32 mouse cellular contexts compared by ENCODE assay signal in genomic region chr8:43182281-43182680, GRCm38 (mm10). TPM values are rescaled to one million over a fixed set of nuclear protein-coding genes. Genes with fewer than 3 reads are reported as not detected.
"Had no signal": no experiment of that assay in that cellular context is flagged by ENCODE, and none has a peak within 500 bp of the region (broad histone marks: within the 10 kb centered on the region; RNA-seq: fewer than 3 reads in every experiment).

No protein-coding gene starts in this region.

- H3K4me1 ChIP-seq: limb, embryonic 10.5 days; limb, embryonic 13.5 days; liver, embryonic 12.5 days; liver, embryonic 15.5 days; midbrain, embryonic 15.5 days; neural tube, embryonic 13.5 days had no signal

- H3K27ac ChIP-seq: limb, embryonic 10.5 days; limb, embryonic 13.5 days; liver, embryonic 12.5 days; liver, embryonic 15.5 days; midbrain, embryonic 15.5 days; neural tube, embryonic 13.5 days had no signal

- ATAC-seq: liver, embryonic 12.5 days; midbrain, embryonic 15.5 days had no signal

- H3K4me2 ChIP-seq: limb, embryonic 13.5 days; liver, embryonic 12.5 days; liver, embryonic 15.5 days; midbrain, embryonic 11.5 days; midbrain, embryonic 15.5 days; neural tube, embryonic 13.5 days had no signal

- H3K9ac ChIP-seq: limb, embryonic 13.5 days; liver, embryonic 12.5 days; liver, embryonic 15.5 days; midbrain, embryonic 15.5 days; neural tube, embryonic 13.5 days had no signal

- H3K4me3 ChIP-seq: limb, embryonic 10.5 days; limb, embryonic 13.5 days; liver, embryonic 12.5 days; liver, embryonic 15.5 days; midbrain, embryonic 15.5 days; myocyte; neural tube, embryonic 13.5 days had no signal

- H3K27me3 ChIP-seq: limb, embryonic 13.5 days; liver, embryonic 12.5 days; liver, embryonic 15.5 days; midbrain, embryonic 15.5 days; neural tube, embryonic 13.5 days had no signal

- H3K9me3 ChIP-seq: limb, embryonic 10.5 days; limb, embryonic 13.5 days; liver, embryonic 12.5 days; liver, embryonic 15.5 days; midbrain, embryonic 15.5 days; neural tube, embryonic 13.5 days had no signal

- DNase-seq: kidney, adult 9 months; kidney, postnatal 14 days; kidney, postnatal 4 days; layer of hippocampus, adult 9-11 months; liver; lung, adult 2 months; lung, postnatal 14 days; lung, postnatal 4 days; thymus, adult 18-20 months; thymus, postnatal 36 days had no signal

- H3K36me3 ChIP-seq: limb, embryonic 10.5 days; limb, embryonic 13.5 days; liver, embryonic 12.5 days; liver, embryonic 15.5 days; midbrain, embryonic 15.5 days; neural tube, embryonic 13.5 days had no signal

RNA-seq across cellular contexts. Expression of gene Triml2, which starts 1.9 kb away (rescaled TPM):
- total RNA-seq: layer of hippocampus, adult 18-20 months; layer of hippocampus, postnatal 25 days; left cerebral cortex, adult 18-20 months; left cerebral cortex, postnatal 25 days; megakaryocyte progenitor cell, adult 5-6 weeks; megakaryocyte-erythroid progenitor cell, adult 5-6 weeks; monocyte, adult 5-6 weeks; neutrophil, adult 5-6 weeks had no signal
- polyA plus RNA-seq: kidney, embryonic 16.5 days; limb, embryonic 10.5 days; limb, embryonic 13.5 days; liver, embryonic 12.5 days; liver, embryonic 15.5 days; lung, adult 2 months; lung, embryonic 16.5 days; midbrain, embryonic 11.5 days; midbrain, embryonic 15.5 days; myocyte; neural tube, embryonic 13.5 days; small intestine, adult 2 months; spleen, adult 2 months; stomach, embryonic 16.5 days; urinary bladder, adult 2 months had no signal

RNA-seq across cellular contexts. Expression of gene Triml1, which starts 41.0 kb away (rescaled TPM):
- total RNA-seq: layer of hippocampus, adult 18-20 months; layer of hippocampus, postnatal 25 days; left cerebral cortex, adult 18-20 months; left cerebral cortex, postnatal 25 days; megakaryocyte progenitor cell, adult 5-6 weeks; megakaryocyte-erythroid progenitor cell, adult 5-6 weeks; monocyte, adult 5-6 weeks; neutrophil, adult 5-6 weeks had no signal
- polyA plus RNA-seq: kidney, embryonic 16.5 days; limb, embryonic 10.5 days; limb, embryonic 13.5 days; liver, embryonic 12.5 days; liver, embryonic 15.5 days; lung, adult 2 months; lung, embryonic 16.5 days; midbrain, embryonic 11.5 days; midbrain, embryonic 15.5 days; myocyte; neural tube, embryonic 13.5 days; small intestine, adult 2 months; spleen, adult 2 months; stomach, embryonic 16.5 days; urinary bladder, adult 2 months had no signal
